Mouse (Mus musculus): ENCODE data around the gene Gm1604a. TPM values are rescaled to one million over a fixed set of nuclear protein-coding genes. Genes with fewer than 3 reads are reported as not detected.
A peak's percentile ranks its signal among the peaks of the same experiment; 100 is the strongest.
"Not testable (repeated sequence)": the region's sequence is repeated elsewhere in the genome, so short reads cannot be mapped to it uniquely, and the experiment has no call there.

The Gm1604a gene
- not detected in 2 replicates for polyA plus RNA-seq (2015; fragmentation: Nextera tagmentation; extraction: Ambion mirVana)

GRCm38 (mm10) chr17:7025257-7025656 is at the start of gene Gm1604a:
Gm1604a (plus strand) TSS chr17:7025568.
- H3K4me2 ChIP-seq (ENCODE audit: low read depth, low read length); H3K27ac ChIP-seq (ENCODE audit: low read length); H3K9ac ChIP-seq (ENCODE audit: low read length); H3K27me3 ChIP-seq (ENCODE audit: control insufficient read depth, insufficient read depth, low read length); H3K4me1 ChIP-seq (ENCODE audit: control insufficient read depth, insufficient read depth, low read length); H3K36me3 ChIP-seq (ENCODE audit: control insufficient read depth, insufficient read depth, low read length); H3K9me3 ChIP-seq (replicated peaks; ENCODE audit: control insufficient read depth, low read length); H3K4me3 ChIP-seq (replicated peaks; ENCODE audit: low read length); ATAC-seq (ENCODE audit: insufficient read depth, low FRiP score): not testable (repeated sequence)
- 24% methylated on average over 6 of the region's 14 CpGs for whole genome bisulfite sequencing

DNA sequence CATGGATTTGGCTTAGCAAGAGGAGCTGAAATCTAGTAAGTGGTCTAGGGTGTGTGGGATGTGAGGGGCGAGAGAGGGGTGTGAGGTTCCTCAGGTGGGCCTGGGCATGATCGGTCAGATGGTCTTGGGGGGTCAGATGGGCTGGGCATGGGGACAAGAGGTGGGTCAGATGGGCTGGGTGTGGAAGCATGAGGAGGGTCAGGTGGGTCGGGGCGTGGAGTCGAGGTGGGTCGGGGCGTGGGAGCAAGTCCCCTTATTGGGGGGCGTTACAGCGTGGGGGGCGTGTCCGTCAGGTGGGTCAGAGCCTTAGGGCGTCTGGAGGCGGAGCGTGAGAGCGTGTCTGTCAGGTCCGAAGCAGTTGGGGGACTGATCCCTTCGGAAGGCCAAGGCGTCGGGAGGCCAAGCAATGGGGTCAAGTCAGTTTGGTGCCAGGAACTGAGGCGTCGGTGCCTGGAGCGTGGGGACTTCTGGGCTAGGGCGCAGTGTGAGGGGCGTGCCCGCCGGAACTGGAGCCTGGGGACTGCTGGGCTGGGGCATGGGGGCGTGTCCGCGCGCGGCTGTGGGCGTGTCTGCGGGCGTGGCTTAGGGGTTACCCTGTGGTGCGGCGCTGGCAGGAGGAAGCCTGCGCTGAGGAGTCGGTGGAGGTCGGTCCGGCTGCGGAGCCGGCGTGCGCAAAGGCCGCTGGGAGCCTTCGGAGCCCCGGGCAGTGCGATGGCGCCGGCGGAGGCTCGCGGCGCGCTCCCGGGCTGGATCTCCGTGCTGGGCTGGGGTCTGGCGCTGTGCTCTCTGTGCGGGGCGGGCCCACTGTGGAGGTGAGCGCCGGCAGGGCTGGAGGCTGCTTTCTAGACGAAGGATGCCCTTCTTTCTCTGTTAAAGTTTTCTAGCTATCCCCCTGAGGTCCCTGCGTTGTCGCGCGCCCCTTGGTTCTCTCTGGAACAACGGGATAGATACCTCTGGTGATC is 46.8 kb upstream of the Gm1604a start, which contains the start of gene Gm49721:
TSS of gene Gm49721 (plus strand) at position 618 of the 962 bp plus-strand sequence.
- 1% methylated on average over 30 of the region's 68 CpGs for WGBS
- H3K27ac ChIP-seq (ENCODE audit: low read length); H3K36me3 ChIP-seq (ENCODE audit: control insufficient read depth, insufficient read depth, low read length); H3K27me3 ChIP-seq (ENCODE audit: control insufficient read depth, insufficient read depth, low read length); H3K4me1 ChIP-seq (ENCODE audit: control insufficient read depth, insufficient read depth, low read length); H3K9me3 ChIP-seq (replicated peaks; ENCODE audit: control insufficient read depth, low read length): not testable (repeated sequence)
- Histone ChIP-seq H3K9ac (ENCODE audit: low read length) (peak within 1 kb of the TSS; percentile 72), H3K4me3 (replicated peaks; ENCODE audit: low read length) (peak within 1 kb of the TSS; percentile 57), H3K4me2 (ENCODE audit: low read depth, low read length) (peak within 1 kb of the TSS; percentile 48)
- peak; percentile 99 for ATAC-seq (ENCODE audit: insufficient read depth, low FRiP score)

GRCm38 (mm10) chr17:6979380-6979779 is 46.0 kb upstream of the Gm1604a start:
- H3K36me3 ChIP-seq (ENCODE audit: control insufficient read depth, insufficient read depth, low read length); H3K4me1 ChIP-seq (ENCODE audit: control insufficient read depth, insufficient read depth, low read length); H3K9me3 ChIP-seq (replicated peaks; ENCODE audit: control insufficient read depth, low read length); H3K27ac ChIP-seq (ENCODE audit: low read length); H3K27me3 ChIP-seq (ENCODE audit: control insufficient read depth, insufficient read depth, low read length): not testable (repeated sequence)
- 17% methylated on average over 5 of the region's 5 CpGs for WGBS
- Histone ChIP-seq H3K4me2 (ENCODE audit: low read depth, low read length) (peak overlapping the region; percentile 48), H3K4me3 (replicated peaks; ENCODE audit: low read length) (peak overlapping the region; percentile 57), H3K9ac (ENCODE audit: low read length) (peak overlapping the region; percentile 72)
- ATAC-seq (ENCODE audit: insufficient read depth, low FRiP score), result 0 out of 2 replicates have a peak, but pooled peaks have one; percentile 1

DNA sequence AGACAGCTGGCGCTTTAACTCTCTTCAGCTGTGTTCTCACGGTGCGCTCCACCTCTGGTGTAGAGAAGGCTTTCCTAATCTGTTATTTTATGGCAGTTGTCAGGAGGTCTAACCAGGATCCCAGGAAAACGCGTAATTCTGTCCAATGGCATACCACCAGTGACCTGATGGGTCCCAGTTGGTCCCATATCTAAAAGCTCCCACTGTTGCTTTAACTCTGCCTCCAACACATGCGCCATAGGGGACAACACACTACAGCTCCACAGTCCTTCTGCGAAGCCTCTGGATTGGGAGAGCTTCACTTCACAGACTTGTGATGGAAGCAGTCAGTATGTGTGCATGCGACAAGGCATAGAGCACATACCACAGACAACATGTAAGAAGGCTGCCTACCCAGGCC is 45.2 kb upstream of the Gm1604a start:
- WGBS, result 97% methylated on average over 5 of the region's 8 CpGs
- H3K9ac ChIP-seq (ENCODE audit: low read length); ATAC-seq (ENCODE audit: insufficient read depth, low FRiP score); H3K27ac ChIP-seq (ENCODE audit: low read length); H3K4me1 ChIP-seq (ENCODE audit: control insufficient read depth, insufficient read depth, low read length); H3K9me3 ChIP-seq (replicated peaks; ENCODE audit: control insufficient read depth, low read length); H3K36me3 ChIP-seq (ENCODE audit: control insufficient read depth, insufficient read depth, low read length); H3K27me3 ChIP-seq (ENCODE audit: control insufficient read depth, insufficient read depth, low read length); H3K4me3 ChIP-seq (replicated peaks; ENCODE audit: low read length); H3K4me2 ChIP-seq (ENCODE audit: low read depth, low read length): not testable (repeated sequence)

GRCm38 (mm10) chr17:6986118-6986517 is 39.2 kb upstream of the Gm1604a start:
- not testable (repeated sequence) for H3K4me3 ChIP-seq (replicated peaks; ENCODE audit: low read length); H3K4me2 ChIP-seq (ENCODE audit: low read depth, low read length); H3K9ac ChIP-seq (ENCODE audit: low read length); H3K27me3 ChIP-seq (ENCODE audit: control insufficient read depth, insufficient read depth, low read length); H3K4me1 ChIP-seq (ENCODE audit: control insufficient read depth, insufficient read depth, low read length); ATAC-seq (ENCODE audit: insufficient read depth, low FRiP score); H3K36me3 ChIP-seq (ENCODE audit: control insufficient read depth, insufficient read depth, low read length); H3K27ac ChIP-seq (ENCODE audit: low read length); H3K9me3 ChIP-seq (replicated peaks; ENCODE audit: control insufficient read depth, low read length)
- 95% methylated on average over 1 of the region's 1 CpGs for WGBS

GRCm38 (mm10) chr17:6995504-6995903 is 29.9 kb upstream of the Gm1604a start:
- not testable (repeated sequence) for H3K4me3 ChIP-seq (replicated peaks; ENCODE audit: low read length); H3K27ac ChIP-seq (ENCODE audit: low read length); H3K9ac ChIP-seq (ENCODE audit: low read length); H3K27me3 ChIP-seq (ENCODE audit: control insufficient read depth, insufficient read depth, low read length); H3K9me3 ChIP-seq (replicated peaks; ENCODE audit: control insufficient read depth, low read length); H3K4me2 ChIP-seq (ENCODE audit: low read depth, low read length); ATAC-seq (ENCODE audit: insufficient read depth, low FRiP score); H3K4me1 ChIP-seq (ENCODE audit: control insufficient read depth, insufficient read depth, low read length); H3K36me3 ChIP-seq (ENCODE audit: control insufficient read depth, insufficient read depth, low read length)
- no CpG with 5 or more reads among the region's 6 CpGs for WGBS

DNA sequence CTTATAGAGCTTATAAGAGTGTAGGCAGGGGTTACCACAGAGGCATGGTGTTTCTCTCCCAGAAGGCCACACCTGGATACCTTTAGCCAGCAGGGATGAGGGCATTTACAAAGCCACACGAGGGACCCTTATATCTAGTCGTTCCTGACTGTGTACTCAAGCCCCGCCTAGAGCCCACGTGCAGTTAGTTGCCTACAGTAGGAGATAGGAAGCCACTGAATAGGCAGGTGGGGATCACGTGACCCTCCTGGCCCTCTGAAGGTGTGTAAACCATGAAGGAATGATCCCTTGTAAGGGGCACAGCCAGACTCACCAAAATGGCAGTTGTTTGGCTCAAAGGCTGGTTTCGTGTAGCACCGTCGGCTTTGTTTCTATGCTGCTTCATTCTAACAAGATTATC is 28.5 kb upstream of the Gm1604a start:
- H3K27ac ChIP-seq (ENCODE audit: low read length); H3K4me2 ChIP-seq (ENCODE audit: low read depth, low read length); H3K9ac ChIP-seq (ENCODE audit: low read length); H3K36me3 ChIP-seq (ENCODE audit: control insufficient read depth, insufficient read depth, low read length); H3K27me3 ChIP-seq (ENCODE audit: control insufficient read depth, insufficient read depth, low read length); H3K9me3 ChIP-seq (replicated peaks; ENCODE audit: control insufficient read depth, low read length); H3K4me1 ChIP-seq (ENCODE audit: control insufficient read depth, insufficient read depth, low read length); H3K4me3 ChIP-seq (replicated peaks; ENCODE audit: low read length): not testable (repeated sequence)
- 69% methylated on average over 8 of the region's 8 CpGs for WGBS
- peak; percentile 56; the same call in 1 of the 2 replicates for ATAC-seq (ENCODE audit: insufficient read depth, low FRiP score)

- not testable (repeated sequence) for H3K9me3 ChIP-seq (replicated peaks; ENCODE audit: control insufficient read depth, low read length); H3K36me3 ChIP-seq (ENCODE audit: control insufficient read depth, insufficient read depth, low read length); H3K4me3 ChIP-seq (replicated peaks; ENCODE audit: low read length); ATAC-seq (ENCODE audit: insufficient read depth, low FRiP score); H3K27me3 ChIP-seq (ENCODE audit: control insufficient read depth, insufficient read depth, low read length); H3K27ac ChIP-seq (ENCODE audit: low read length); H3K9ac ChIP-seq (ENCODE audit: low read length); H3K4me1 ChIP-seq (ENCODE audit: control insufficient read depth, insufficient read depth, low read length); H3K4me2 ChIP-seq (ENCODE audit: low read depth, low read length)
- WGBS, result no CpG with 5 or more reads among the region's 7 CpGs
These were observed 27.4 kb upstream of the Gm1604a start for GRCm38 (mm10) chr17:6997778-6998490.

Data from stomach, embryonic 16.5 days (tissue).